Mouse (Mus musculus) thymus, postnatal 4 days (tissue): Measurements from ENCODE around the gene Gm42791.

Source experiments
- DNase-seq: peaks from one replicate; pipeline ENCODE4 v3.0.0; 2021

The Gm42791 gene

DNA sequence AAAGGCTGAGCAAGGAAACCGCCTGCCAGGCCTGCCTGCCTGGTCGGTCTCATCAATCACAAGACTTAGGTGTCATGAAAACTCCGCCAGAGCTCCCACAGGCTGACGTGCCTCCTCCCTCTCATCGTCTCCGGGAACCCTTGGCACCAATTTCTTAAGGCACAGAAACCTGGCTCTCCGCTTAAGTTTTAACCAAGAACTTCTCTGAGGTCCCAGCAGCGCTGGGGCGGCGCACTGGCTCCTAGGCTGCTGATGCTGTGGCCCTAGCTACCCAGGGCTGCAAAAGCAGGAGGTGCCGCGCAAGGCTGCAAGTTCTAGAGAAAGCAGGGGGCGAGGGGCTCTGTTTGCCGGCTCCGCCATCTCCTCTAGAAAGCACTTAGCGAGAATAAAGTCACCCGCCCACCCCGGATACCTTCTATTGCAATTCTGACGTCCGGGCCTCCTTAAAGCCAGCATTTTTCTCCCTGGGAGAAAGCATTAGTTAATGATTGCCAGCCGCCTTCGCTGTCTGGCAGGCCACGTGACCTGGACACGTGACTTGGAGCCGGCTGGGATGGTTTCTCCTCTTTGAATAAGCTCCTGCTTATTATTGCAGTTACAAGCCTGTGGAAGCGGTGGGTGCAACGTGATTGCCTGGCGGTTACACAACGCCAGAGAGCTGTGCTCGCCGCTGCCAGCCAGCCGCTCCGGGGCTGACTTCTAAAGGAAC lies at the start of gene Gm42791:
TSS of gene Gm42791 (minus strand) at position 442 of the 709 bp plus-strand sequence.
- DNase-seq: peak; percentile 80

GRCm38 (mm10) chr5:149044067-149044466 lies 49.1 kb upstream of the Gm42791 start:
- no peak for DNase-seq

DNA sequence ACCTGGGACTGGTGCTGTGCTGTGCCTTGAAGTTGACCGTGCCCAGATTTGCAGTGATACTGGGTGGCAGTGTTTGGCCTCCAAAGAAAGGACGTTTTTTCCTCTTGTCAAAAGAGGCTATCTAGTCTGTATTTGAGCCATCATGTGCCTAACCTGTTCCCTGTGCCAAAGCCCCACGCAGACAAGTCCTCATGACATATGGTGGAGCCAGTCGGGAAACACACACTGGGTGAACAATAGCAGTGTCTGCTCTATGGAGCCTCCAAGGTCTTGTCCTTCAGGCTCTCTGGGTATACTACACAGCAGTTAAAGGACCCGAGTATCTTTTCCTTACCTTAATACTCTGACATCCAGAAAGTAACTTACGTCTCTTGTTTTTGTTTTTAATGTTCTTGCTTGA lies 48.3 kb upstream of the Gm42791 start:
- DNase-seq: no peak

GRCm38 (mm10) chr5:149039825-149040224 lies 44.9 kb upstream of the Gm42791 start:
- peak; percentile 76 for DNase-seq

DNA sequence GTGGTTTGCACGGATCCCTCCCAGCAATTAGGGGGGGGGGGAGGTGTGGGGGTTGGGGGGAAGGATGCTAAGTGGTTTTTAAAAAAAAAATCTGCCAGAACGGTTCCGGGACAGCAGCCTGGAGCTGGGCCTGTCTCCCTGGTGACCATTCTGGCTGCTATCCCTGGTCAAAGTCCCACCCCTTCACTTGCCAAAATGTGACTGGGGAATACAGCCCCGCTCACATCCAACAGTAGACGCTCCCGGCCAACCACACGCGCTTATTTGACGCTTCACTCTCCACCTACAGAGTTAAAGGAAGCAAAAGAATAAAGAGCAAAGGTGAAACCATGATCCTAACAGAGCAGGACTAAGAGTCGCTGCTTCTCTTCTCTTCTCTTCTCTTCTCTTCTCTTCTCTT lies 42.8 kb upstream of the Gm42791 start:
- no peak for DNase-seq

GRCm38 (mm10) chr5:149036920-149037319 lies 42.0 kb upstream of the Gm42791 start:
- no peak for DNase-seq

GRCm38 (mm10) chr5:149032438-149032837 lies 37.5 kb upstream of the Gm42791 start:
- DNase-seq: no peak

- peak; percentile 80 for DNase-seq
These were observed 36.3 kb upstream of the Gm42791 start for GRCm38 (mm10) chr5:149031199-149031750.

GRCm38 (mm10) chr5:149030103-149030502 lies 35.2 kb upstream of the Gm42791 start:
- DNase-seq: peak; percentile 67

GRCm38 (mm10) chr5:149028394-149028793 lies 33.4 kb upstream of the Gm42791 start:
- no peak for DNase-seq

DNA sequence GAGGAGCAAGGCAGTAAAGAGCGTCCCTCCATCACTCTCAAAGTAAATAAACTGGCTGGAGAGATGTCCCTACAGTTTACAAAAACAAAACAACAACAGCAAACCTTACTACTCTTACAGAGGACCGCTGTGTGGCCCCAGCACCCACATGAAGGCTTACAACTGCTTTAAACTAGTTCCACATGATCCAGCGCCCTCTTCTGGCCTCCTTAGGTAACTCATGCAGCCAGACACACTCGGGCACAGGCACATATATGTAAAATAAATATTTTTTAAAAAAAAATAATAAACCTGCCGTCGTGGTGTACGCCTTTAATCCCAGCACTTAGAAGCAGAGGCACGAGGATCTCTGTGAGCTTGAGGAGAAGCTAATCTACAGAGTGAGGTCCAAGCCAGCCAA lies 32.4 kb upstream of the Gm42791 start:
- peak; percentile 48 for DNase-seq

GRCm38 (mm10) chr5:149021120-149021519 lies 26.2 kb upstream of the Gm42791 start:
- no peak for DNase-seq

- no peak for DNase-seq
These were observed 25.7 kb upstream of the Gm42791 start for GRCm38 (mm10) chr5:149020681-149021062.

DNA sequence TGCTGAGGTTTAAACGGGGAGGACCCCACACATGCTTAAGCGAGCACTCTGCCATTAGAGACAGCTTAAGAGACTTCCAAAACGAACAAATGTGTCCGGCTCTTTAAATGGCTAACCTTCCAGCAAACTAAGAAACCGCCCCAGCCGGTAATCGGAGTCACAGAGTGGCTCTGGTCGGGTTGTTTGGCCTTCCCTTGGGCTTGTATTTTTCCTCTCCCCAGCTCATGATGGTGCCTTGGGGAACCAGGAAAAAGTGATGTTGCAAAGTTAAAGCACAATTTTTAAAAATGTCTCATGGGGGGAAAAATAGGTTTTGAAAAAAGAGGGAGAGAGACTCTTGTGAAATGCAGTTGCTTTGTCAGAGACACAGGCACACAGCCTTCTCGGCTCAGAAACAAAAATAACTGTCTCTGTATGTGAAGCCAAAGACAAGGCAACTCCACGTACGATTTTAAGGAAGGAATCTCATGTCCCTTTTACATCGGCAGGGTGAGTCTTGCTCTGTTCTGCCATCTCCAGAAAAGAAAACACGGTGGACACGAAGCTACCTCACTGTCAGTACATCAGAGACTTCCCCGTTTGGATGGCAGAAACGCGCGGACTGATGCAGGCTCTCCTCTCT lies 25.2 kb upstream of the Gm42791 start:
- DNase-seq: no peak

GRCm38 (mm10) chr5:149017666-149018415 lies 22.9 kb upstream of the Gm42791 start:
- no peak for DNase-seq

DNA sequence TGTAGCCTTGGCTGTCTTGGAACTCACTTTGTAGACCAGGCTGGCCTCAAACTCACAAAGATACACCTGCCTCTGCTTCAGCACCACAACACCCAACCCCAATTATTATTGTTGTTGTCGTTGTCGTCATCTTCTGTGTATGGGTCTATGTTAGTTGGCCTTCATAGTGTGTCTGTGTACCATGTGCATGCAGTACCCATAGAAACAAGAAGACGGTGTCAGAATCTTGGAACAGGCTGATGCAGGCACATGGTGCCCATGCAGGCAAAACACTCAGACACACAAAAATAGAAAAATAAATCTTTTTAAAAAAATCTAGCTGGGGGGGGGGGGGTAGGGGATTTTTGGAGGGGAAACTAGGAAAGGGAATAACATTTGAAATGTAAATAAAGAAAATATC lies 22.2 kb upstream of the Gm42791 start:
- no peak for DNase-seq

DNA sequence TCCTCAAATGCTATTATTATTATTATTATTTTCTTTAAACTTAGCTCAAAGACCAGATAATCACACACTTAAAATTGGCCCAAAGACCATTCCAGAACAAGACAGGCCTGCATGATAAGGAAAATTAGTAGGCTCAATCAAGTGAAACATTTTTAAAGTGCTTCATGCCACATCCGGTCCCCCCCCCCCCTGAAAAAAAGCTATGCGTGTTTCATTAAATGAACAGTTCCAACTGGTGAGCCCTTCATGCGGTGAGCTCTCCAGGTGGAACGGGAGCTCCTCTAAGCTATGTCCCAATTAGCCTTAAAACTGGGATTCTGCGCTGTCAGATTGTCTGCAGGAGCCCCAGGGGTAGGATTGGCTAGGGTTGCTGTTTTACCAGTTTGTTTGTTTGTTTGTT lies 21.3 kb upstream of the Gm42791 start:
- DNase-seq: no peak

DNA sequence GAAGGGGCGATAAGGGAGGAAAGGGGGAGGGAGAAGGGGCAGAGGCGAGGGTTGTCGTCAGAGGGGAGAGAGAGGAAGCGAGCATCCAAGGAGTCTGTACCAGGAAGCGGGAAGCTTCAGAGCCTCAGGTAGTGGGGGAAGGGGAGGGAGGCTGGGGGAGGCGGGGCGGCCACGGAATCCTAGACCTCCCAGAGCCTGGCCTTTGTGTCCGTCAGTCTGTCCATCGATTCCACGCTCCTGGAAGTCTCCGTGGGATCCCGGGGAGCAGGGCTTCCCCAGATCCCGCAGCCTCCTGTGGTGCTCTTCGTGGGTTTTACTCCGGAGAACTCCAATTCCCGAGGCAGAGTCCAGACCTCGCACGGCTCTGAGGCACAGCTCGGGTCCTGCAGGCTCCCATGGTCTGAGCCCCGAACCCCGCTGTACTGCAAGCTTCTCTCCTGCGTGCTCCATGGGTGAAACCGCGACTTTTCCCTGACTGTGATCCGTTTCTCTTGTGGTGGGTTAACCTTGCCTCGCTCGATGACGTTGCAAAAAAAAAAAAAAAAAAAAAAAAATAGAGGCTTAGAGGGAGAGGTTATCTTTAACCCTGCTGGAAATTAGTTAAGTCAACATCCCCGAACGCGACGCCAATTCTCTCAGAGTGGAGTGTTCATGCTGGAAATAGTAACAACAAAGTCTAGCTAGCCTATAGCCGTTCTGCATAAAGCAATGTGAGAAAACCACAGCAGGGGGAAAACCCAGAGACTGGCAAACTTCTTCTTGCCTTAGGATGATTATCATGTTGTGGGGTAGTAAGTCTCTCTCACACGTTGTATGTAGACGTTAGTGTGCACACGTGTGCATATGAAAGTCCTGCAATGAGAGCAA lies 20.6 kb upstream of the Gm42791 start:
- peak; percentile 51 for DNase-seq

GRCm38 (mm10) chr5:149014600-149015268 lies 19.8 kb upstream of the Gm42791 start:
- peak; percentile 44 for DNase-seq

- DNase-seq: peak; percentile 43
These were observed 19.0 kb upstream of the Gm42791 start for GRCm38 (mm10) chr5:149013817-149014508.

GRCm38 (mm10) chr5:149009111-149009510 lies 14.2 kb upstream of the Gm42791 start:
- DNase-seq: no peak

DNA sequence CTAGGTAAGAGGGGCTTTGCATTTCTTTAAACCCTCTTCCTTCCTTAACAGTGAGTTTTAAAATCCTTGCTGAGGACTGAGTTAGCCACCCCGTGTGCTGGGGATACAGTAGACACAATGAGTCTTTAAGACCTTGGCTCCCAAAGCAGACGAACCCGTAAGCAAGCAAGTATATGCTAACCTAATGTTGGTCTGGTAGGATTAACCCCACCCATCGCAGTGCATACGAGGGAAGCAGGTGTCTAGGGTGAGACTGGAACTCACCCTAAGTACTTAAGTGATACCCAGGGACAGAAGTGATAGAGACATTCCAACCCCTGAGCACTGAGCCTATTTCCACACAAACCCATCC lies 12.3 kb upstream of the Gm42791 start:
- DNase-seq: no peak
